Mouse (Mus musculus) lung, postnatal 0 days (tissue): ENCODE measurements around the gene Efcab5. TPM values are rescaled to one million over a fixed set of nuclear protein-coding genes. Genes with fewer than 3 reads are reported as not detected.
"Not testable (repeated sequence)": the region's sequence is repeated elsewhere in the genome, so short reads cannot be mapped to it uniquely, and the experiment has no call there.

Experiments
- ATAC-seq: fragments of 200-750 bp; cut with Nextera tagmentation; 2 replicates; pipeline ENCODE4 v1.8.0; 2017; ENCODE audit warnings: moderate library complexity
- DNase-seq: peaks from one replicate; pipeline ENCODE4 v3.0.0-alpha.2; 2016; ENCODE audit warnings: low spot score
- H3K27ac ChIP-seq: fragments of 300-500 bp; sonication (generic); 2 replicates; pipeline ENCODE4 v1.5.1; 2014; ENCODE audit warnings: antibody characterized with exemption, mild to moderate bottlenecking, low read length, mixed read lengths
- H3K27me3 ChIP-seq: fragments of 300-500 bp; sonication (generic); replicated peaks from 2 replicates; pipeline ENCODE4 v1.6.1; 2014; ENCODE audit warnings: low read length, mixed read lengths; ENCODE audit not compliant: insufficient read depth
- H3K36me3 ChIP-seq: fragments of 300-500 bp; sonication (generic); 2 replicates; pipeline ENCODE4 v1.6.1; 2014; ENCODE audit warnings: low read length, mixed read lengths; ENCODE audit not compliant: insufficient read depth
- H3K4me1 ChIP-seq: fragments of 300-500 bp; sonication (generic); 2 replicates; pipeline ENCODE4 v1.6.1; 2014; ENCODE audit warnings: antibody characterized with exemption, low read depth, low read length, mixed read lengths; ENCODE audit not compliant: insufficient read depth
- H3K4me2 ChIP-seq: fragments of 300-500 bp; sonication (generic); replicated peaks from 2 replicates; pipeline ENCODE4 v1.6.1; 2014; ENCODE audit warnings: low read depth, mild to moderate bottlenecking, low read length, moderate library complexity, mixed read lengths
- H3K4me3 ChIP-seq: fragments of 300-500 bp; sonication (generic); 2 replicates; pipeline ENCODE4 v1.5.1; 2014; ENCODE audit warnings: low read depth, low read length
- H3K9ac ChIP-seq: fragments of 300-500 bp; sonication (generic); replicated peaks from 2 replicates; pipeline ENCODE4 v1.6.1; 2014; ENCODE audit warnings: low read depth, mild to moderate bottlenecking
- H3K9me3 ChIP-seq: fragments of 300-500 bp; sonication (generic); 2 replicates; pipeline ENCODE4 v1.6.1; 2016; ENCODE audit warnings: low read length, mixed read lengths
- CTCF ChIP-seq: IDR thresholded peaks from 2 replicates; pipeline ENCODE4 v1.5.1; 2016; ENCODE audit warnings: antibody characterized with exemption, mild to moderate bottlenecking
- EP300 ChIP-seq: IDR thresholded peaks from 2 replicates; pipeline ENCODE4 v1.6.1; 2016; ENCODE audit warnings: antibody characterized with exemption, mild to moderate bottlenecking, control low read depth
- WGBS: fragments of 180-500 bp; shearing (Covaris S2); extraction: QIAGEN DNeasy Blood & Tissue Kit; methylation state at CpG from one replicate; pipeline ENCODE4 v1.1.7; 2014; 5-methylcytosine and 5-hydroxymethylcytosine counted together
- polyA plus RNA-seq: library from polyadenylated mRNA; unstranded; fragments of >200 nt; fragmentation: Nextera tagmentation; extraction: Ambion mirVana; gene quantifications from 2 replicates; pipeline ENCODE4 v1.2.1, GENCODE M21; 2015

Efcab5 gene
- polyA plus RNA-seq, 1 experiment from 2014 or later, result 0.31 TPM

DNA sequence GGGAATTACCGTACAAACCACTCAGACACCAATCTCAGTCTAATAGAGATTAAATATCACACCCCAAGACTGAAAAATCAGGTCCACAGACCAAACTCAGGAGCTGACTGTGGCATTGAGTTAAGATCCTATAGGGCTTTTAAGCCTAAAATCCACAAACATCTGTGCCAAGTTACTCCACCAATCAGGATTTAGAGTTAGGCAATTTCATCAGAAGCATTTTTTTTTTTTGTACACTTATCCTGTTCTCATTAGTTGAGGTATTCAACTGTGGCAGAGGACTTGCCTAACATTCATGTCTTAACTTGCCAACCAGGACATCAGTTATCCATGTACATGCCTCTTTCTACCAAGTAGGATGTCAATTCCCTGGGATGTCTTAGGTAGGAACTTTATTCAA, 109.4 kb downstream of the Efcab5 start:
- Histone ChIP-seq H3K27ac (no peak overlapping the region), H3K4me1 (peaks cover 3% of the 10 kb centered on the region; the same call in 1 of the 2 replicates), H3K27me3 (no peaks in the 10 kb centered on the region), H3K4me2 (no peak overlapping the region), H3K9me3 (no peaks in the 10 kb centered on the region), H3K9ac (no peak overlapping the region), H3K36me3 (0 out of 2 replicates have a peak, but pooled peaks cover 6% of the 10 kb centered on the region), H3K4me3 (no peak overlapping the region)
- DNase-seq (no peak), ATAC-seq (no peak)
- 100% methylated on average over 1 of the region's 1 CpGs for WGBS
- TF ChIP-seq CTCF (no peak), EP300 (no peak)

- WGBS, result 3% methylated on average over 48 of the region's 48 CpGs
- DNase-seq, result peak; percentile 97
These were observed 110.3 kb downstream of the Efcab5 start, which contains the start of gene Nsrp1 for GRCm38 (mm10) chr11:77078273-77079134. Gene Nsrp1, minus strand, starts transcription at chr11:77078435.

GRCm38 (mm10) chr11:77077792-77078191, 111.0 kb downstream of the Efcab5 start:
- WGBS, result 3% methylated on average over 16 of the region's 16 CpGs
- Histone ChIP-seq H3K4me3 (peak overlapping the region; percentile 58), H3K9me3 (no peaks in the 10 kb centered on the region), H3K27ac (peak overlapping the region; percentile 67), H3K4me1 (peaks cover 3% of the 10 kb centered on the region; the same call in 1 of the 2 replicates), H3K4me2 (peak overlapping the region; percentile 80), H3K27me3 (no peaks in the 10 kb centered on the region), H3K9ac (peak overlapping the region; percentile 49), H3K36me3 (0 out of 2 replicates have a peak, but pooled peaks cover 12% of the 10 kb centered on the region)
- ATAC-seq (peak; percentile 55), DNase-seq (peak; percentile 13)
- TF ChIP-seq CTCF (no peak), EP300 (no peak)

More at GRCm38 (mm10) chr11:77078273-77079134, 110.3 kb downstream of the Efcab5 start, which contains the start of gene Nsrp1:
- Histone ChIP-seq H3K4me2 (peak within 1 kb of the TSS; percentile 80), H3K4me1 (peaks cover 3% of the 10 kb centered on the region; the same call in 1 of the 2 replicates), H3K9me3 (no peaks in the 10 kb centered on the region), H3K36me3 (0 out of 2 replicates have a peak, but pooled peaks cover 12% of the 10 kb centered on the region), H3K27me3 (no peaks in the 10 kb centered on the region), H3K4me3 (peak within 1 kb of the TSS; percentile 58), H3K9ac (peak within 1 kb of the TSS; percentile 49), H3K27ac (peak within 1 kb of the TSS; percentile 67)
- ATAC-seq, result peak; percentile 100
- TF ChIP-seq CTCF (no peak), EP300 (no peak)

DNA sequence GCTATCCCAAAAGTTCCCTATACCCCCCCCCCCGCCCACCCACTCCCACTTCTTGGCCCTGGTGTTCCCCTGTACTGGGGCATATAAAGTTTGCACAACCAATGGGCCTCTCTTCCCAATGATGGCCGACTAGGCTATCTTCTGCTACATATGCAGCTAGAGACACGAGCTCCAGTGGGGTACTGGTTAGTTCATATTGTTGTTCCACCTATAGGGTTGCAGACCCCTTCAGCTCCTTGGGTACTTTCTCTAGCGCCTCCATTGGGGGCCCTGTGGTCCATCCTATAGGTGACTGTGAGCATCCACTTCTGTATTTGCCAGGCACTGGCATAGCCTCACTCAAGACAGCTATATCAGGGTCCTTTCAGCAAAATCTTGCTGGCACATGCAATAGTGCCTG, 111.4 kb downstream of the Efcab5 start:
- Histone ChIP-seq H3K36me3 (0 out of 2 replicates have a peak, but pooled peaks cover 12% of the 10 kb centered on the region), H3K4me3 (peak overlapping the region; percentile 58), H3K4me2 (peak overlapping the region; percentile 80), H3K9ac (peak overlapping the region; percentile 49)
- not testable (repeated sequence) for DNase-seq, ATAC-seq, H3K4me1 ChIP-seq, H3K27ac ChIP-seq, H3K27me3 ChIP-seq, H3K9me3 ChIP-seq
- 61% methylated on average over 4 of the region's 4 CpGs for WGBS

DNA sequence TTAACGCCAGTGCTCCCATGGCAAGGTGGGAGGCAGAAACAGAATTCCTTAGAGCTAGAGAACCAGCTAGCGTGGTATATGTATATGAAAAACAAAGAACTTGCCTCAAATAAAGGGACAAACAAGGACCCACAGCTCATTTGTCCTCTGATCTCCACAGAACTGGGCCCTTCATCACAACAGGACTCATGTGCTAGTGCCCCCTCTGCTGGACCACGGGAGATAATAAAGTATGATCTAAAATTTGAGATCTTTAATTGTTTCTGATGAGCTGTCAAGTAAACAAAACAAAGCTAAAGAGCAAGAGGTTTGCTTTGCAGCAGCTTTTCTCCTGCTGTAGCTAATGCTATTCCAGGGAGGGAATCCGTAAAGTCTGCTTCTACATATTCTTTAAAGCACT, 118.0 kb downstream of the Efcab5 start:
- ATAC-seq, result no peak
- Histone ChIP-seq H3K27me3 (no peaks in the 10 kb centered on the region), H3K27ac (no peak overlapping the region), H3K36me3 (0 out of 2 replicates have a peak, but pooled peaks cover 12% of the 10 kb centered on the region), H3K4me2 (no peak overlapping the region), H3K4me1 (no peaks in the 10 kb centered on the region), H3K9me3 (no peaks in the 10 kb centered on the region), H3K4me3 (no peak overlapping the region), H3K9ac (no peak overlapping the region)
- peak; percentile 65 for DNase-seq
- WGBS, result 58% methylated on average over 4 of the region's 4 CpGs
- TF ChIP-seq EP300, result no peak
- peak; percentile 61 for TF ChIP-seq CTCF

GRCm38 (mm10) chr11:77068825-77069224, 119.9 kb downstream of the Efcab5 start:
- no peak for ATAC-seq
- Histone ChIP-seq H3K9me3 (no peaks in the 10 kb centered on the region), H3K4me1 (no peaks in the 10 kb centered on the region), H3K27me3 (no peaks in the 10 kb centered on the region), H3K4me3 (no peak overlapping the region), H3K27ac (no peak overlapping the region), H3K36me3 (0 out of 2 replicates have a peak, but pooled peaks cover 1% of the 10 kb centered on the region), H3K4me2 (no peak overlapping the region), H3K9ac (no peak overlapping the region)
- TF ChIP-seq CTCF (no peak), EP300 (no peak)
- 55% methylated on average over 4 of the region's 4 CpGs for WGBS
- no peak for DNase-seq
